Mouse (Mus musculus) kidney, embryonic 16.5 days (tissue): ENCODE data around the gene Dach1. TPM values are rescaled to one million over a fixed set of nuclear protein-coding genes. Genes with fewer than 3 reads are reported as not detected.

Experiments
- ATAC-seq: fragments of 200-750 bp; cut with Nextera tagmentation; 2 replicates; pipeline ENCODE4 v1.8.0; 2017; ENCODE audit warnings: moderate TSS enrichment; ENCODE audit not compliant: low FRiP score, low TSS enrichment
- H3K27ac ChIP-seq: fragments of 300-500 bp; sonication (generic); 2 replicates; pipeline ENCODE4 v1.5.1; 2014; ENCODE audit warnings: low read length
- H3K27me3 ChIP-seq: fragments of 300-500 bp; sonication (generic); 2 replicates; pipeline ENCODE4 v1.6.1; 2014; ENCODE audit warnings: low read length, control low read depth, mixed read lengths; ENCODE audit not compliant: insufficient read depth
- H3K36me3 ChIP-seq: fragments of 300-500 bp; sonication (generic); 2 replicates; pipeline ENCODE4 v1.6.1; 2014; ENCODE audit warnings: low read length, control low read depth, mixed read lengths; ENCODE audit not compliant: insufficient read depth
- H3K4me1 ChIP-seq: fragments of 300-500 bp; sonication (generic); 2 replicates; pipeline ENCODE4 v1.6.1; 2014; ENCODE audit warnings: low read length, control low read depth, mixed read lengths; ENCODE audit not compliant: insufficient read depth
- H3K4me2 ChIP-seq: fragments of 300-500 bp; sonication (generic); replicated peaks from 2 replicates; pipeline ENCODE4 v1.6.1; 2014; ENCODE audit warnings: low read depth, low read length
- H3K4me3 ChIP-seq: fragments of 300-500 bp; sonication (generic); 2 replicates; pipeline ENCODE4 v1.5.1; 2014; ENCODE audit warnings: mild to moderate bottlenecking, low read length
- H3K9ac ChIP-seq: fragments of 300-500 bp; sonication (generic); replicated peaks from 2 replicates; pipeline ENCODE4 v1.6.1; 2014; ENCODE audit warnings: low read length
- H3K9me3 ChIP-seq: fragments of 300-500 bp; sonication (generic); 2 replicates; pipeline ENCODE4 v1.6.1; 2016; ENCODE audit warnings: low read length, control low read depth
- whole genome bisulfite sequencing: fragments of 180-500 bp; shearing (Covaris S2); extraction: QIAGEN DNeasy Blood & Tissue Kit; methylation state at CpG from one replicate; pipeline ENCODE4 v1.1.7; 2014; 5-methylcytosine and 5-hydroxymethylcytosine counted together
- polyA plus RNA-seq: library from polyadenylated mRNA; unstranded; fragments of >200 nt; fragmentation: Nextera tagmentation; extraction: Ambion mirVana; gene quantifications from 2 replicates; pipeline ENCODE4 v1.2.1, GENCODE M21; 2015

Gene Dach1
- polyA plus RNA-seq, 1 experiment from 2014 or later: 17.0 TPM

- Histone ChIP-seq H3K27ac (peak overlapping the region; percentile 65; the same call in 1 of the 2 replicates), H3K27me3 (no peaks in the 10 kb centered on the region), H3K4me3 (no peak overlapping the region), H3K4me2 (no peak overlapping the region), H3K9me3 (no peaks in the 10 kb centered on the region), H3K9ac (no peak overlapping the region), H3K4me1 (no peaks in the 10 kb centered on the region; the same call in 1 of the 2 replicates), H3K36me3 (no peaks in the 10 kb centered on the region)
- WGBS: 61% methylated on average over 1 of the region's 1 CpGs
- peak; percentile 86 for ATAC-seq
Observed at GRCm38 (mm10) chr14:97847641-97848040, 321.9 kb downstream of the Dach1 start.

DNA sequence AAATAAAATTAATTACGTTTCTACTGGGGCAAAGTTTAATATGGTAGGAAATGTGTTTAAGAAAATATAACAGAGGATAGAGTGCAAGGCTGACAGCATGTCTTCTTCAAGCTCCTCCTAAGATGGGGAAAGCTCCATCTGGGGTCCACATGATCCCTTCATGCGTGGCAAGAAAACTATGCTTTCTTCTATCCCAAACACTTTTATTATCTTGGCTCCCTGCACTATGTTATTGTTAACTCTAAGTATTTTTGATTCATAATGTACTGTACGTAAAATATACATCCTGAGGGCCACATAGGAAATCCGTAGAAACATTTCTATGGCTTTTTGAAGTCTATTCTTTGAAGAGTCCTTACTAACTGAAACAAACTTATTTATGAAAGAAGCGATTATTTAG is 330.3 kb downstream of the Dach1 start:
- no peak overlapping the region for H3K27ac ChIP-seq
- no peak overlapping the region for H3K4me3 ChIP-seq
- no peaks in the 10 kb centered on the region for H3K36me3 ChIP-seq
- H3K27me3 ChIP-seq: no peaks in the 10 kb centered on the region
- no peak for ATAC-seq
- H3K4me2 ChIP-seq: no peak overlapping the region
- no peak overlapping the region for H3K9ac ChIP-seq
- H3K4me1 ChIP-seq: no peaks in the 10 kb centered on the region
- H3K9me3 ChIP-seq: no peaks in the 10 kb centered on the region
- 80% methylated on average over 5 of the region's 5 CpGs for WGBS

GRCm38 (mm10) chr14:97829865-97830264 is 339.7 kb downstream of the Dach1 start:
- H3K4me3 ChIP-seq: no peak overlapping the region
- H3K36me3 ChIP-seq: no peaks in the 10 kb centered on the region
- no peaks in the 10 kb centered on the region for H3K9me3 ChIP-seq
- no peak for ATAC-seq
- no peak overlapping the region for H3K27ac ChIP-seq
- 81% methylated on average over 3 of the region's 3 CpGs for WGBS
- H3K4me1 ChIP-seq: no peaks in the 10 kb centered on the region
- no peak overlapping the region for H3K9ac ChIP-seq
- H3K27me3 ChIP-seq: no peaks in the 10 kb centered on the region
- H3K4me2 ChIP-seq: no peak overlapping the region

DNA sequence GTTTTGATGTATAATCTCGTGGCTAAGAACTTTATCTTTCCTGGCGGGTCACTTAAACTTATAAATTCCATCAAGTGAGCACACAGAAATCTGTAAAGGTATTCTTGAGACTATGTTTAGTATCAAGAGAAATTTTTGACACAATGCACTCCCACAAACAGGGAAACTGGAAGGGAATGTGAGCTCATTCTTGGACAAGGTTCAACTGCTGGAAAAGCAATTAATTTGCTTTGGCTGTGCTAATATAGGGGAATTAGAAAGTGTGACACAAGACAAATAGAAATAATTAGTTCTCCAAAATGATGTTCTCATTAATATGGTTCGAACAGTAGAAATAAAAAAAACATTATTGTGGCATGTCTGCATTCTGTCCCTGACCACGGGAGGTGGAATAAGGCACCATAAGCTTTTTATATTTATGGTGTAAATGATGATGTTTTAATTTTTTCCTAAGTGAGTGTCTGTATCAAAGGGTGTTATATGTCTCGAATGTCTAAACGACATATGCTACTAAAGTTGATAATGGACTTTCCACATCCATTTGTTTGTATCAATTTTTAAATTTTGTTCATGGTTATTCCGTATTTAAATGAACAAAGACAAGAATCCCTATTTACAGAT is 354.9 kb downstream of the Dach1 start:
- Histone ChIP-seq H3K27me3 (no peaks in the 10 kb centered on the region), H3K4me3 (no peak overlapping the region)
- no peak for ATAC-seq

GRCm38 (mm10) chr14:97813557-97813956 is 356.0 kb downstream of the Dach1 start:
- Histone ChIP-seq H3K4me1 (no peaks in the 10 kb centered on the region), H3K4me2 (no peak overlapping the region), H3K4me3 (no peak overlapping the region; the same call in 1 of the 2 replicates), H3K27ac (no peak overlapping the region), H3K9me3 (no peaks in the 10 kb centered on the region), H3K9ac (no peak overlapping the region), H3K27me3 (no peaks in the 10 kb centered on the region), H3K36me3 (no peaks in the 10 kb centered on the region)
- 62% methylated on average over 11 of the region's 11 CpGs for WGBS
- ATAC-seq: no peak

More for the DNA sequence above, 354.9 kb downstream of the Dach1 start:
- Histone ChIP-seq H3K4me2 (no peak overlapping the region), H3K9ac (no peak overlapping the region), H3K4me1 (no peaks in the 10 kb centered on the region), H3K36me3 (no peaks in the 10 kb centered on the region), H3K9me3 (no peaks in the 10 kb centered on the region), H3K27ac (no peak overlapping the region)
- 73% methylated on average over 7 of the region's 7 CpGs for WGBS

- Histone ChIP-seq H3K27ac (no peak overlapping the region), H3K9ac (no peak overlapping the region), H3K36me3 (no peaks in the 10 kb centered on the region), H3K4me2 (no peak overlapping the region), H3K27me3 (no peaks in the 10 kb centered on the region), H3K4me1 (no peaks in the 10 kb centered on the region), H3K9me3 (no peaks in the 10 kb centered on the region), H3K4me3 (no peak overlapping the region)
- WGBS: 63% methylated on average over 5 of the region's 5 CpGs
- ATAC-seq: peak; percentile 77
Observed at GRCm38 (mm10) chr14:97795385-97795952, 374.1 kb downstream of the Dach1 start.

GRCm38 (mm10) chr14:97774135-97774767 is 395.3 kb downstream of the Dach1 start:
- H3K4me2 ChIP-seq: no peak overlapping the region
- no peak overlapping the region for H3K4me3 ChIP-seq
- 0 out of 2 replicates have a peak, but pooled peaks cover 3% of the 10 kb centered on the region for H3K36me3 ChIP-seq
- H3K27ac ChIP-seq: peak overlapping the region; percentile 87
- ATAC-seq: peak; percentile 89; the same call in 1 of the 2 replicates
- no peak overlapping the region for H3K9ac ChIP-seq
- 53% methylated on average over 2 of the region's 2 CpGs for WGBS
- no peaks in the 10 kb centered on the region for H3K27me3 ChIP-seq
- no peaks in the 10 kb centered on the region for H3K4me1 ChIP-seq
- peaks cover 17% of the 10 kb centered on the region for H3K9me3 ChIP-seq

DNA sequence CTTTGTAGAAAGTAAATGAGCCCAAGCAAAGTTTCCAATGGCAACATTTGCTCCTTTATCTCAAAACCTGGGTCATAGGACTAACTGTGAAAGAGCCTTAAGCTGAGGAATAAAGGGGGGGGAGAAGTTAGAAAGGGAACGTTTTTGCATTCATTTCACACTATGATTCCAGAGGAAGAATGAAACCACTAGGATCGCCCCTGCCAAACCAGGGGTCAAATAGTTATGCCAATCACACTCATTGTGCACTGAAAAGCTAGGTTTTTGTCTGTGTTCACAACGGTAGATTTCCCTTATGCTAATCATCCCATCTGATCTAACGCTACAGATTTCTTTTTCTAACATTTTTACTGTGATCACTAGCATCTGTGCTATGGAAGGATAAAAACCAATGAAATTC is 415.2 kb downstream of the Dach1 start:
- Histone ChIP-seq H3K4me1 (no peaks in the 10 kb centered on the region), H3K27ac (no peak overlapping the region), H3K4me2 (no peak overlapping the region), H3K36me3 (no peaks in the 10 kb centered on the region), H3K27me3 (no peaks in the 10 kb centered on the region), H3K9me3 (no peaks in the 10 kb centered on the region), H3K4me3 (no peak overlapping the region), H3K9ac (no peak overlapping the region)
- ATAC-seq: no peak
- 78% methylated on average over 4 of the region's 4 CpGs for WGBS

GRCm38 (mm10) chr14:97753973-97754372 is 415.6 kb downstream of the Dach1 start:
- Histone ChIP-seq H3K4me1 (no peaks in the 10 kb centered on the region), H3K27ac (no peak overlapping the region), H3K4me2 (no peak overlapping the region), H3K4me3 (no peak overlapping the region), H3K36me3 (no peaks in the 10 kb centered on the region), H3K9me3 (no peaks in the 10 kb centered on the region), H3K9ac (no peak overlapping the region), H3K27me3 (no peaks in the 10 kb centered on the region)
- 91% methylated on average over 2 of the region's 2 CpGs for WGBS
- ATAC-seq: no peak

DNA sequence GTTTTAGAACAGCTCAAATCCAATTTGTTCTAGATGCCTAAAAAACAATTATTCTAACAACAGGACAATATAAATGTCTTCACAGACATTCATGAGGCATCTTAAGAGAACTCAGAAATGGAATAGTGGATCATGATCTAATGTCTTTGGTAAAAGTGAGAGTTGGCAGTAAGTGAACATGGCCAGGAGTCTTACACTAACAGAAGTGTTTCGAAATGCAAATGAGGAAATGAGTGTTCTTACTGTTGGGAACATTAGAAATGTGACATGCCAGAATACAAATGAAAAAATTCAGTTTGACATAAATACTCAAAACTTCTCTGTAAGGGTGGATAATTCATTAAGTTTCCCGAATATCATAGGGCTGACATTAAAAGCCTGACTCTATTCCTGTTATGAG is 426.3 kb downstream of the Dach1 start:
- no peaks in the 10 kb centered on the region for H3K9me3 ChIP-seq
- H3K9ac ChIP-seq: no peak overlapping the region
- H3K27ac ChIP-seq: no peak overlapping the region
- WGBS: 92% methylated on average over 2 of the region's 2 CpGs
- H3K27me3 ChIP-seq: no peaks in the 10 kb centered on the region
- H3K36me3 ChIP-seq: no peaks in the 10 kb centered on the region
- no peak overlapping the region for H3K4me3 ChIP-seq
- H3K4me2 ChIP-seq: no peak overlapping the region
- no peak for ATAC-seq
- no peaks in the 10 kb centered on the region for H3K4me1 ChIP-seq
